Mouse (Mus musculus): Measurements from ENCODE around the gene Satb1. TPM values are rescaled to one million over a fixed set of nuclear protein-coding genes. Genes with fewer than 3 reads are reported as not detected.

The Satb1 gene
- polyA plus RNA-seq (2015; fragmentation: Nextera tagmentation; extraction: Ambion mirVana): 15.5 and 16.5 TPM in 2 replicates

DNA sequence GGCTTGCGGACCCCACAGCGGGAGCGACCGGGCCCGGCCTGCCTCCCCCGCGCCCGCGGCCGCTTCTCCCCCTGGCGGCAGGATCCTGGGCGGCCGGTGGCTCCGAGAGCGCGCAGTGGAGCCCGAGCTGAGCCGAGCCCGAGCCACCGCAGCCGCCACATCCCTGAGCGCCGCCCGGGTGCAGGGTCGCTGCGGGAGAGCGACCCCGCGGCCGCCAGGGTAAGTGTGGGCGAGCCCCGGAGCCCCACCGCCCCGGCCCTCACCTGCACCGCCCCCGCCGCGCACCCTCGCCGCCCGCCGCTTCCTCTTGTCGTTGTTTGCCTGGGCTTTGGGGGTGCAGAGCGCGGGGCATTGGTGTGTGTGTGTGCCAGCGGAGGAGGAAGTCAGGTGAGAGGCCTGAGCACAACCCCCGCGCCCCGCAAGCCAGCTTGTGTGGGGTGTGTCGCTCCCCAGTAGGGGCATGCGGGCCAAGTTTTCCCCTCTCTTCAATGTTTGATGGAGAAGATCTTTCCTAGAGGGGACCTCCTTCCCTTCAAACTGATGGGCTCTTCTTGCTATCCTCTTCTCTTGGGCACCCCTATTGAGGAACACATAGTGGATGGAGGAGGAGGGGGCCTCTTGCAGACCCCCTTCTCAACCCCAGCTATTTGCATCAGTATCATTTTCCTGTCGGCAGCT is at the start of gene Satb1:
Satb1 (minus strand) TSS at position 391 of the 678 bp plus-strand sequence.
- Histone ChIP-seq H3K4me2 (peak within 1 kb of the TSS; percentile 99), H3K27me3 (peaks cover 51% of the 10 kb centered on the region), H3K9me3 (no peaks in the 10 kb centered on the region), H3K27ac (no peak within 1 kb of the TSS), H3K36me3 (no peaks in the 10 kb centered on the region), H3K4me1 (peaks cover 23% of the 10 kb centered on the region), H3K4me3 (peak within 1 kb of the TSS; percentile 70), H3K9ac (peak within 1 kb of the TSS; percentile 48)
- ATAC-seq (ENCODE audit: insufficient number of reproducible peaks, low FRiP score, low TSS enrichment, low read depth): peak; percentile 73
- WGBS: under 1% methylated on average over 42 of the region's 52 CpGs

- H3K27ac ChIP-seq: no peak overlapping the region
- no peaks in the 10 kb centered on the region for H3K9me3 ChIP-seq
- H3K36me3 ChIP-seq: no peaks in the 10 kb centered on the region
- WGBS: 60% methylated on average over 12 of the region's 12 CpGs
- no peak for ATAC-seq (ENCODE audit: insufficient number of reproducible peaks, low FRiP score, low TSS enrichment, low read depth)
- H3K4me3 ChIP-seq: no peak overlapping the region
- no peak overlapping the region for H3K4me2 ChIP-seq
- H3K4me1 ChIP-seq: no peaks in the 10 kb centered on the region
- no peaks in the 10 kb centered on the region for H3K27me3 ChIP-seq
- no peak overlapping the region for H3K9ac ChIP-seq
Measured at GRCm38 (mm10) chr17:51882566-51882965, 49.5 kb upstream of the Satb1 start.

DNA sequence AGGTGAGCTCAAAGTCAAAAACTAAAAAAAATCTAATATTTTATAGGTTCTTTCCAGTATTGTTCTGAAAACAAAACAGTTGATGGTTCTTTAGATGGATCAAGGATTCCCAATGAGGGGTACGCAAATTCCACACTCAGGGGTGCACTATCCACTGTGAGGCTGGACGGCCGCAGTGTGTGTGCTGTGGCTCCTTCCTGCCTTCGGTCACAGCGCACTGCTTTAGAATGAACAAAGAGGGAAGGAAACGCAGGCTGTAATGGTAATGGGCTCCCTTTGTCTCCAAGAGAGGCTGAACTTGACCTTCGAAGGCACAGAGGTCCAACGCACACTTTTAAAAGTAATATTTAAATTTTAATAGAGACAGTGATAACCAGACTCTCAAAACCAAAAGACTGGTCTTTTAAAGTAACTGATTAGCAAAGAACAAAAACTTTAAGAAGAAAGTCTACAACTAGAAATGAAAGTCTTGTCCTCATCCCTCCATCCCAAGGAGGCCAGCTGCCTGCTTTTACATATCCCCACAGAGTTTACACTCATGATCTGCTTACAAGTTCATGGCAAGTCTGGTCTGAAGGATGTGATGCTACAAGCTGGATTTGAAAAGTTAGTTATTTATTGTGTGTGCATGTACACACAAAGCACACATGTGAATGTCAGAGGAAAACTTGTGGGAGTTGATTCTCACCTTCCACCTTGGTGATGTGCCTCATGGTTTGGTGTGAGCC is 48.0 kb upstream of the Satb1 start:
- ATAC-seq (ENCODE audit: insufficient number of reproducible peaks, low FRiP score, low TSS enrichment, low read depth): no peak
- WGBS: 89% methylated on average over 8 of the region's 8 CpGs
- H3K27me3 ChIP-seq: no peaks in the 10 kb centered on the region

GRCm38 (mm10) chr17:51880221-51880620 is 47.1 kb upstream of the Satb1 start:
- ATAC-seq (ENCODE audit: insufficient number of reproducible peaks, low FRiP score, low TSS enrichment, low read depth): no peak
- Histone ChIP-seq H3K9ac (no peak overlapping the region), H3K4me2 (no peak overlapping the region), H3K27me3 (no peaks in the 10 kb centered on the region), H3K36me3 (no peaks in the 10 kb centered on the region), H3K4me3 (no peak overlapping the region), H3K27ac (no peak overlapping the region), H3K9me3 (no peaks in the 10 kb centered on the region), H3K4me1 (no peaks in the 10 kb centered on the region)
- WGBS: 43% methylated on average over 9 of the region's 9 CpGs

More for the DNA sequence above, 48.0 kb upstream of the Satb1 start:
- Histone ChIP-seq H3K9ac (no peak overlapping the region), H3K9me3 (no peaks in the 10 kb centered on the region), H3K27ac (no peak overlapping the region), H3K4me1 (no peaks in the 10 kb centered on the region), H3K4me3 (no peak overlapping the region), H3K4me2 (no peak overlapping the region), H3K36me3 (no peaks in the 10 kb centered on the region)

- no peaks in the 10 kb centered on the region for H3K27me3 ChIP-seq
- no peaks in the 10 kb centered on the region for H3K4me1 ChIP-seq
- no peak overlapping the region for H3K4me2 ChIP-seq
- no peak for ATAC-seq (ENCODE audit: insufficient number of reproducible peaks, low FRiP score, low TSS enrichment, low read depth)
- H3K36me3 ChIP-seq: no peaks in the 10 kb centered on the region
- WGBS: 61% methylated on average over 5 of the region's 5 CpGs
- no peak overlapping the region for H3K27ac ChIP-seq
- H3K9ac ChIP-seq: no peak overlapping the region
- no peaks in the 10 kb centered on the region for H3K9me3 ChIP-seq
- no peak overlapping the region for H3K4me3 ChIP-seq
Measured at GRCm38 (mm10) chr17:51879736-51880135, 46.6 kb upstream of the Satb1 start.

GRCm38 (mm10) chr17:51879171-51879570 is 46.1 kb upstream of the Satb1 start:
- no peaks in the 10 kb centered on the region for H3K9me3 ChIP-seq
- no peak overlapping the region for H3K27ac ChIP-seq
- no peak overlapping the region for H3K4me2 ChIP-seq
- no peaks in the 10 kb centered on the region for H3K4me1 ChIP-seq
- WGBS: 52% methylated on average over 2 of the region's 2 CpGs
- H3K4me3 ChIP-seq: no peak overlapping the region
- H3K9ac ChIP-seq: no peak overlapping the region
- no peak for ATAC-seq (ENCODE audit: insufficient number of reproducible peaks, low FRiP score, low TSS enrichment, low read depth)
- no peaks in the 10 kb centered on the region for H3K27me3 ChIP-seq
- no peaks in the 10 kb centered on the region for H3K36me3 ChIP-seq

DNA sequence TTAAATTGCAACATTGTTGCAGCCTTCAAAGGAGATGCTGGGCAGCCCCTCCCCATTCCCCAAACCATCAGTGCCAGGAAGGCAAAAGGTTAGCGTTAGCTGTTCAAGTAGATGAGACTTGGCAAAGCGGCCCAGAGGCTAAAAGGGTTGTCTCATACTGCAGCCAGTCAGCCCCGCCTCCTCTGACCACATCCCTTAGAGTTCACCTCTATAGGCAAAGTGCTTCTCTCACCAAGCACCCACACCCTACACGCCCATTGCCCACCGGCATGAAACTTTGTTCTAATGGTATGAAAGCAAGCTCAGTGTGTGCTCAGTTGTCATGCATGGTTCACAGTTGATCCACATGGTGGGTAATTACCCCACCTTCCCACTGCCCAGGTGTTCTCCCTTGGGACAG is 43.4 kb upstream of the Satb1 start:
- Histone ChIP-seq H3K9me3 (no peaks in the 10 kb centered on the region), H3K27ac (no peak overlapping the region), H3K36me3 (no peaks in the 10 kb centered on the region), H3K4me3 (no peak overlapping the region), H3K4me2 (no peak overlapping the region), H3K9ac (no peak overlapping the region), H3K4me1 (no peaks in the 10 kb centered on the region), H3K27me3 (no peaks in the 10 kb centered on the region)
- WGBS: 86% methylated on average over 5 of the region's 5 CpGs
- ATAC-seq (ENCODE audit: insufficient number of reproducible peaks, low FRiP score, low TSS enrichment, low read depth): no peak

GRCm38 (mm10) chr17:51857616-51858015 is 24.5 kb upstream of the Satb1 start:
- no peak for ATAC-seq (ENCODE audit: insufficient number of reproducible peaks, low FRiP score, low TSS enrichment, low read depth)
- Histone ChIP-seq H3K4me3 (no peak overlapping the region), H3K27me3 (no peaks in the 10 kb centered on the region), H3K4me2 (no peak overlapping the region), H3K27ac (no peak overlapping the region), H3K4me1 (no peaks in the 10 kb centered on the region), H3K9ac (no peak overlapping the region), H3K9me3 (no peaks in the 10 kb centered on the region), H3K36me3 (no peaks in the 10 kb centered on the region)
- WGBS: 92% methylated on average over 4 of the region's 4 CpGs

GRCm38 (mm10) chr17:51856332-51856731 is 23.2 kb upstream of the Satb1 start:
- no peaks in the 10 kb centered on the region for H3K27me3 ChIP-seq
- WGBS: 77% methylated on average over 3 of the region's 3 CpGs
- H3K4me1 ChIP-seq: no peaks in the 10 kb centered on the region
- no peak overlapping the region for H3K4me2 ChIP-seq
- no peak overlapping the region for H3K27ac ChIP-seq
- H3K9ac ChIP-seq: no peak overlapping the region
- H3K9me3 ChIP-seq: no peaks in the 10 kb centered on the region
- H3K4me3 ChIP-seq: no peak overlapping the region
- no peak for ATAC-seq (ENCODE audit: insufficient number of reproducible peaks, low FRiP score, low TSS enrichment, low read depth)
- H3K36me3 ChIP-seq: no peaks in the 10 kb centered on the region

DNA sequence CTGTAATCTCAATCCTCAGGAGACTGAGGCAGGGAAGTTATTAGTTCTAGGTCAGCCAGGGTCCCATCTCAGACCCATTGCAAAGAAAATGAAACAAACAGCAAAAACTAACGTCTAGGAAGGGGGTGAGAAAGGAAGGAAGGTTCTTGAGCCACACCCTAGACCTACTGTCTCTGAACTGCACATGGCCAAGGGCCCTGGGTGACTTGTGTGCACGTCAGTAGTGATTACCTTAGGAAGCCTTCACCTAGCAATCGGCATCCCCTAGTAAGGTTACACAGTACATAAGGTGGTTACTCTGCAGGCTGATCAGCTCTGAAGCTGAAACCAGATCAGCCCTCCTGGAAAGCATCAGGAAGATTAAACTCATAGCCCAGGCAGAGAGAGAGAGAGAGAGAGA is 22.2 kb upstream of the Satb1 start:
- ATAC-seq (ENCODE audit: insufficient number of reproducible peaks, low FRiP score, low TSS enrichment, low read depth): no peak
- Histone ChIP-seq H3K4me3 (no peak overlapping the region), H3K9ac (no peak overlapping the region), H3K27me3 (no peaks in the 10 kb centered on the region), H3K36me3 (no peaks in the 10 kb centered on the region), H3K9me3 (no peaks in the 10 kb centered on the region), H3K4me2 (no peak overlapping the region), H3K27ac (no peak overlapping the region), H3K4me1 (no peaks in the 10 kb centered on the region)
- 73% methylated on average over 3 of the region's 3 CpGs for WGBS

GRCm38 (mm10) chr17:51853952-51854351 is 20.9 kb upstream of the Satb1 start:
- Histone ChIP-seq H3K4me1 (no peaks in the 10 kb centered on the region), H3K36me3 (no peaks in the 10 kb centered on the region), H3K9ac (no peak overlapping the region), H3K27ac (no peak overlapping the region), H3K4me3 (no peak overlapping the region), H3K4me2 (no peak overlapping the region), H3K27me3 (no peaks in the 10 kb centered on the region), H3K9me3 (no peaks in the 10 kb centered on the region)
- 61% methylated on average over 5 of the region's 5 CpGs for WGBS
- no peak for ATAC-seq (ENCODE audit: insufficient number of reproducible peaks, low FRiP score, low TSS enrichment, low read depth)

GRCm38 (mm10) chr17:51840596-51840995 is 7.5 kb upstream of the Satb1 start:
- H3K36me3 ChIP-seq: no peaks in the 10 kb centered on the region
- no peak overlapping the region for H3K4me3 ChIP-seq
- no peak overlapping the region for H3K27ac ChIP-seq
- no peaks in the 10 kb centered on the region for H3K9me3 ChIP-seq
- 60% methylated on average over 6 of the region's 6 CpGs for WGBS
- no peak overlapping the region for H3K4me2 ChIP-seq
- H3K9ac ChIP-seq: no peak overlapping the region
- ATAC-seq (ENCODE audit: insufficient number of reproducible peaks, low FRiP score, low TSS enrichment, low read depth): no peak
- peaks cover 2% of the 10 kb centered on the region; the same call in 1 of the 2 replicates for H3K27me3 ChIP-seq
- H3K4me1 ChIP-seq: no peaks in the 10 kb centered on the region

All from limb, embryonic 15.5 days (tissue).